Mouse (Mus musculus): ENCODE results near the gene Lysmd2.

GRCm38 (mm10) chr9:75597036-75597435 lies 28.5 kb upstream of the Lysmd2 start:
- TF ChIP-seq EP300 (IDR thresholded peaks at IDR 0.05; ENCODE audit: low read length) (no peak), MXI1 (IDR thresholded peaks at IDR 0.05; ENCODE audit: low read depth, low read length) (no peak), POLR2A (IDR thresholded peaks at IDR 0.05; ENCODE audit: low read depth, low read length) (no peak), HCFC1 (IDR thresholded peaks at IDR 0.05; ENCODE audit: low read depth, low read length) (no peak)

All from CH12.LX (cell line).